Mouse (Mus musculus): ENCODE results near the gene Afmid. TPM values are rescaled to one million over a fixed set of nuclear protein-coding genes. Genes with fewer than 3 reads are reported as not detected.

The Afmid gene
- polyA plus RNA-seq, 1 experiment = 4.4 TPM

- no peak for TF ChIP-seq CTCF (IDR thresholded peaks at IDR 0.05; ENCODE audit: extremely low read depth, insufficient read depth, low read length)
- TF ChIP-seq POLR2A (IDR thresholded peaks at IDR 0.05; ENCODE audit: extremely low read depth, insufficient read depth, low read length) = no peak
- H3K4me1 ChIP-seq (ENCODE audit: control insufficient read depth, insufficient read depth, low read length) = no peaks in the 10 kb centered on the region; the same call in 1 of the 2 replicates
- no peak overlapping the region for H3K4me3 ChIP-seq (ENCODE audit: insufficient read depth, low read length)
- H3K27ac ChIP-seq (ENCODE audit: insufficient read depth, low read length) = no peak overlapping the region
Observed at GRCm38 (mm10) chr11:117881787-117882186, 56.1 kb downstream of the Afmid start.

- TF ChIP-seq POLR2A (IDR thresholded peaks at IDR 0.05; ENCODE audit: extremely low read depth, insufficient read depth, low read length) (no peak), CTCF (IDR thresholded peaks at IDR 0.05; ENCODE audit: extremely low read depth, insufficient read depth, low read length) (no peak)
- Histone ChIP-seq H3K27ac (ENCODE audit: insufficient read depth, low read length) (no peak overlapping the region), H3K4me3 (ENCODE audit: insufficient read depth, low read length) (no peak overlapping the region), H3K4me1 (ENCODE audit: control insufficient read depth, insufficient read depth, low read length) (no peaks in the 10 kb centered on the region; the same call in 1 of the 2 replicates)
Observed at GRCm38 (mm10) chr11:117882208-117882607, 56.5 kb downstream of the Afmid start.

- TF ChIP-seq CTCF (IDR thresholded peaks at IDR 0.05; ENCODE audit: extremely low read depth, insufficient read depth, low read length) = no peak
- no peak for TF ChIP-seq POLR2A (IDR thresholded peaks at IDR 0.05; ENCODE audit: extremely low read depth, insufficient read depth, low read length)
- Histone ChIP-seq H3K4me1 (ENCODE audit: control insufficient read depth, insufficient read depth, low read length) (no peaks in the 10 kb centered on the region), H3K27ac (ENCODE audit: insufficient read depth, low read length) (no peak overlapping the region), H3K4me3 (ENCODE audit: insufficient read depth, low read length) (no peak overlapping the region)
Observed at GRCm38 (mm10) chr11:117886000-117886399, 60.3 kb downstream of the Afmid start.

- H3K4me3 ChIP-seq (ENCODE audit: insufficient read depth, low read length) = no peak overlapping the region
- TF ChIP-seq POLR2A (IDR thresholded peaks at IDR 0.05; ENCODE audit: extremely low read depth, insufficient read depth, low read length) = no peak
- TF ChIP-seq CTCF (IDR thresholded peaks at IDR 0.05; ENCODE audit: extremely low read depth, insufficient read depth, low read length) = no peak
Observed at GRCm38 (mm10) chr11:117888168-117888852, 62.6 kb downstream of the Afmid start.

GRCm38 (mm10) chr11:117888853-117889822 is 63.4 kb downstream of the Afmid start:
- H3K27ac ChIP-seq (ENCODE audit: insufficient read depth, low read length) = no peak overlapping the region
- H3K4me1 ChIP-seq (ENCODE audit: control insufficient read depth, insufficient read depth, low read length) = no peaks in the 10 kb centered on the region
- TF ChIP-seq CTCF (IDR thresholded peaks at IDR 0.05; ENCODE audit: extremely low read depth, insufficient read depth, low read length) (no peak), POLR2A (IDR thresholded peaks at IDR 0.05; ENCODE audit: extremely low read depth, insufficient read depth, low read length) (no peak)
- no peak overlapping the region; the same call in 1 of the 2 replicates for H3K4me3 ChIP-seq (ENCODE audit: insufficient read depth, low read length)

More at GRCm38 (mm10) chr11:117888168-117888852, 62.6 kb downstream of the Afmid start:
- Histone ChIP-seq H3K4me1 (ENCODE audit: control insufficient read depth, insufficient read depth, low read length) (no peaks in the 10 kb centered on the region), H3K27ac (ENCODE audit: insufficient read depth, low read length) (no peak overlapping the region)

Other genes starting within 250 kb of the Afmid start
- gene Tnrc6c, start 171.6 kb upstream of the Afmid start, polyA plus RNA-seq (2012; rRNA removed) = 46.9 and 54.7 TPM in 2 replicates
- 0.54 and 0.79 TPM in 2 replicates for gene Tmc8, start 43.8 kb upstream of the Afmid start, polyA plus RNA-seq (2012; rRNA removed)
- gene Tmc6, start 43.7 kb upstream of the Afmid start, polyA plus RNA-seq (2012; rRNA removed) = 9.1 and 9.7 TPM in 2 replicates
- gene 6030468B19Rik, start 28.3 kb upstream of the Afmid start, polyA plus RNA-seq (2012; rRNA removed) = 0.47 and 0.50 TPM in 2 replicates
- 0.86 and 1.1 TPM in 2 replicates for gene Gm20708, start 16.3 kb upstream of the Afmid start, polyA plus RNA-seq (2012; rRNA removed)
- gene Syngr2, start 16.3 kb upstream of the Afmid start, polyA plus RNA-seq (2012; rRNA removed) = 10.6 and 13.5 TPM in 2 replicates
- gene Tk1, start 168 bp downstream of the Afmid start, polyA plus RNA-seq (2012; rRNA removed) = 1.0 and 1.9 TPM in 2 replicates
- 2.2 TPM in 2 replicates for gene Birc5, start 23.3 kb downstream of the Afmid start, polyA plus RNA-seq (2012; rRNA removed)
- 0.04 TPM in 1 of 2 replicates, not detected in the other for gene Tmem235, start 34.8 kb downstream of the Afmid start, polyA plus RNA-seq (2012; rRNA removed)
- 9.0 and 11.5 TPM in 2 replicates for gene Tha1, start 47.6 kb downstream of the Afmid start, polyA plus RNA-seq (2012; rRNA removed)
- 5.0 TPM in 2 replicates for gene Socs3, start 144.1 kb downstream of the Afmid start, polyA plus RNA-seq (2012; rRNA removed)
- gene Pgs1, start 160.4 kb downstream of the Afmid start, polyA plus RNA-seq (2012; rRNA removed) = 81.6 and 86.6 TPM in 2 replicates